13 mouse cellular contexts compared by ENCODE assay signal in genomic region chr11:120488516-120488915, GRCm38 (mm10). TPM values are rescaled to one million over a fixed set of nuclear protein-coding genes. Genes with fewer than 3 reads are reported as not detected.
DNase-seq lines count a peak whose midpoint lies in the region; ATAC-seq and TF ChIP-seq lines count a peak whose summit lies in the region.
"Had no signal": no experiment of that assay in that cellular context is flagged by ENCODE, and none has a peak within 500 bp of the region (broad histone marks: within the 10 kb centered on the region; RNA-seq: fewer than 3 reads in every experiment).

No protein-coding gene starts in this region.

- peaks cover 17% of the 10 kb centered on the region for H3K4me1 ChIP-seq in heart, adult 2 months (ENCODE audit: control insufficient read depth, insufficient read depth, low read length)
- H3K4me1 ChIP-seq in heart, embryonic 12.5 days (replicated peaks), result peaks cover 42% of the 10 kb centered on the region

- H3K79me2 ChIP-seq in heart, adult 2 months (replicated peaks; ENCODE audit: control insufficient read depth, insufficient read depth, low read length), result peaks cover 3% of the 10 kb centered on the region

- no peaks in the 10 kb centered on the region for H3K9me3 ChIP-seq in heart, embryonic 12.5 days (replicated peaks)

- no peak for TF ChIP-seq EP300 in heart, adult 2 months (IDR thresholded peaks at IDR 0.05; ENCODE audit: insufficient read depth, low read depth, low read length)

- no peak overlapping the region for H3K9ac ChIP-seq in heart, adult 2 months (ENCODE audit: low read depth, low read length)
- H3K9ac ChIP-seq in heart, embryonic 12.5 days, result no peak overlapping the region

- TF ChIP-seq CTCF in heart, adult 2 months (IDR thresholded peaks at IDR 0.05), result no peak
- peak; percentile 22; the same call in 1 of the 2 replicates for TF ChIP-seq CTCF in layer of hippocampus, adult 2 months (conservative IDR thresholded peaks at IDR 0.05)

- WGBS in heart, adult 2 months, result 66% methylated on average over 4 of the region's 4 CpGs
- WGBS in heart, embryonic 12.5 days, result 69% methylated on average over 4 of the region's 4 CpGs

- H3K36me3 ChIP-seq in heart, adult 2 months (ENCODE audit: control insufficient read depth, insufficient read depth, low read length), result no peaks in the 10 kb centered on the region
- peaks cover 42% of the 10 kb centered on the region for H3K36me3 ChIP-seq in heart, embryonic 12.5 days

- no peaks in the 10 kb centered on the region for H3K27me3 ChIP-seq in heart, adult 2 months (ENCODE audit: control insufficient read depth, insufficient read depth, low read length)
- no peaks in the 10 kb centered on the region for H3K27me3 ChIP-seq in heart, embryonic 12.5 days (replicated peaks)
- H3K27me3 ChIP-seq: CH12.LX had no signal

- TF ChIP-seq POLR2A in heart, adult 2 months (IDR thresholded peaks at IDR 0.05; ENCODE audit: insufficient read depth, low read depth, low read length), result 0 out of 2 replicates have a peak, but pooled peaks have one; percentile 9

- H3K4me3 ChIP-seq in heart, adult 2 months, result no peak overlapping the region
- H3K4me3 ChIP-seq in heart, embryonic 12.5 days, result no peak overlapping the region
- no peak overlapping the region for H3K4me3 ChIP-seq in layer of hippocampus, adult 2 months
- H3K4me3 ChIP-seq: left cerebral cortex, adult 2 months; myocyte had no signal

- no peak overlapping the region for H3K4me2 ChIP-seq in heart, embryonic 12.5 days

- intact Hi-C loops in heart, adult 2 months (cut with DNase I), result loop anchor here (2.0 kb wide), 2 partner anchors 26 to 224 kb away; partner anchors contain the start of genes Cenpx and Lrrc45

- H3K27ac ChIP-seq in heart, adult 2 months, result no peak overlapping the region
- H3K27ac ChIP-seq in heart, embryonic 12.5 days (ENCODE audit: poor library complexity, severe bottlenecking), result no peak overlapping the region
- H3K27ac ChIP-seq in layer of hippocampus, adult 2 months, result no peak overlapping the region
- H3K27ac ChIP-seq: left cerebral cortex, adult 2 months had no signal

- DNase-seq in heart, adult 2 months, result no peak
- no peak for DNase-seq in layer of hippocampus, adult 2 months (ENCODE audit: low spot score in 2 of 2)
- no peak for DNase-seq in layer of hippocampus, postnatal 25 days (ENCODE audit: extremely low spot score in 1 of 2, low spot score in 1 of 2)
- peak; percentile 49 for DNase-seq in 416B (ENCODE audit: low read depth)
- peak; percentile 19 for DNase-seq in induced T-regulatory cell, adult 2 months (ENCODE audit: low read depth)
- no peak for DNase-seq in adrenal gland, adult 8-10 months
- DNase-seq: left cerebral cortex, postnatal 4 days had no signal

- ATAC-seq in heart, embryonic 12.5 days (ENCODE audit: insufficient number of reproducible peaks, low FRiP score), result no peak
- no peak for ATAC-seq in erythroblast, adult 5-6 weeks (replicated peaks; ENCODE audit: low FRiP score, poor library complexity, severe bottlenecking)
- ATAC-seq: hindbrain, embryonic 16.5 days had no signal

RNA-seq across cellular contexts. Expression of gene Slc25a10, which starts 3.1 kb away (rescaled TPM):
- total RNA-seq in heart, adult 2 months (2021), result 10 to 100 TPM; 14.1 to 14.6 TPM
- polyA plus RNA-seq in heart, adult 2 months (2012; rRNA removed), result 32.6 and 40.9 TPM in 2 replicates
- polyA plus RNA-seq in heart, embryonic 12.5 days (2016; fragmentation: Nextera tagmentation; extraction: Ambion mirVana), result 44.2 and 46.2 TPM in 2 replicates
- total RNA-seq in layer of hippocampus, adult 2 months (2021), result 10 to 100 TPM; 19.8 to 22.3 TPM
- 10 to 100 TPM; 18.1 to 22.4 TPM for total RNA-seq in layer of hippocampus, postnatal 25 days (2021)
- total RNA-seq in erythroblast, adult 5-6 weeks (2015; ENCODE audit: low replicate concordance), result 6.9 and 11.1 TPM in 2 replicates
- total RNA-seq in erythroblast, adult 5-6 weeks (2017; ENCODE audit: low replicate concordance), result 4.7 and 6.0 TPM in 2 replicates
- total RNA-seq in adrenal gland, adult 8-10 months (2022), result 100 to 1,000 TPM; 121 to 174 (median 163) TPM

RNA-seq across cellular contexts. Expression of gene Mrpl12, which starts 4.1 kb away (rescaled TPM):
- 100 to 1,000 TPM; 207 to 232 TPM for total RNA-seq in heart, adult 2 months (2021)
- 199 and 200 TPM in 2 replicates for polyA plus RNA-seq in heart, adult 2 months (2012; rRNA removed)
- 208 and 219 TPM in 2 replicates for polyA plus RNA-seq in heart, embryonic 12.5 days (2016; fragmentation: Nextera tagmentation; extraction: Ambion mirVana)
- 10 to 100 TPM; 63.2 to 68.1 TPM for total RNA-seq in layer of hippocampus, adult 2 months (2021)
- total RNA-seq in layer of hippocampus, postnatal 25 days (2021), result 10 to 100 TPM; 60.9 to 72.0 TPM
- 12.1 and 16.1 TPM in 2 replicates for total RNA-seq in erythroblast, adult 5-6 weeks (2015; ENCODE audit: low replicate concordance)
- 12.1 and 15.6 TPM in 2 replicates for total RNA-seq in erythroblast, adult 5-6 weeks (2017; ENCODE audit: low replicate concordance)
- total RNA-seq in adrenal gland, adult 8-10 months (2022), result 10 to 100 TPM; 77.6 to 95.8 (median 90.1) TPM

RNA-seq across cellular contexts. Expression of gene Arl16, which starts 21.1 kb away (rescaled TPM):
- 10 to 100 TPM in 1 of 2 experiments, 1 to 10 TPM in 1; 9.1 to 10.8 TPM for total RNA-seq in heart, adult 2 months (2021)
- 13.6 and 17.1 TPM in 2 replicates for polyA plus RNA-seq in heart, adult 2 months (2012; rRNA removed)
- 35.9 and 41.6 TPM in 2 replicates for polyA plus RNA-seq in heart, embryonic 12.5 days (2016; fragmentation: Nextera tagmentation; extraction: Ambion mirVana)
- 10 to 100 TPM; 52.0 to 54.8 TPM for total RNA-seq in layer of hippocampus, adult 2 months (2021)
- total RNA-seq in layer of hippocampus, postnatal 25 days (2021), result 10 to 100 TPM; 50.8 to 53.8 TPM
- total RNA-seq in erythroblast, adult 5-6 weeks (2015; ENCODE audit: low replicate concordance), result 4.2 and 5.9 TPM in 2 replicates
- 3.3 TPM in 1 of 2 replicates, not detected in the other for total RNA-seq in erythroblast, adult 5-6 weeks (2017; ENCODE audit: low replicate concordance)
- 10 to 100 TPM; 22.8 to 38.7 (median 29.5) TPM for total RNA-seq in adrenal gland, adult 8-10 months (2022)

RNA-seq across cellular contexts. Expression of gene Ccdc137, which starts 30.6 kb away (rescaled TPM):
- 1 to 10 TPM; 5.8 to 6.0 TPM for total RNA-seq in heart, adult 2 months (2021)
- 6.7 and 11.7 TPM in 2 replicates for polyA plus RNA-seq in heart, adult 2 months (2012; rRNA removed)
- polyA plus RNA-seq in heart, embryonic 12.5 days (2016; fragmentation: Nextera tagmentation; extraction: Ambion mirVana), result 24.1 and 24.7 TPM in 2 replicates
- 10 to 100 TPM; 20.0 to 32.3 TPM for total RNA-seq in layer of hippocampus, adult 2 months (2021)
- 10 to 100 TPM; 23.6 to 26.8 TPM for total RNA-seq in layer of hippocampus, postnatal 25 days (2021)
- total RNA-seq in erythroblast, adult 5-6 weeks (2015; ENCODE audit: low replicate concordance), result 1.5 and 2.1 TPM in 2 replicates
- 1.5 and 16.8 TPM in 2 replicates for total RNA-seq in erythroblast, adult 5-6 weeks (2017; ENCODE audit: low replicate concordance)
- total RNA-seq in adrenal gland, adult 8-10 months (2022), result 10 to 100 TPM; 24.2 to 33.4 (median 29.4) TPM

RNA-seq across cellular contexts. Expression of gene Oxld1, which starts 30.6 kb away (rescaled TPM):
- 10 to 100 TPM; 57.4 to 61.6 TPM for total RNA-seq in heart, adult 2 months (2021)
- polyA plus RNA-seq in heart, adult 2 months (2012; rRNA removed), result 52.0 and 59.4 TPM in 2 replicates
- 14.9 and 15.2 TPM in 2 replicates for polyA plus RNA-seq in heart, embryonic 12.5 days (2016; fragmentation: Nextera tagmentation; extraction: Ambion mirVana)
- total RNA-seq in layer of hippocampus, adult 2 months (2021), result 10 to 100 TPM; 17.7 to 19.0 TPM
- 10 to 100 TPM; 15.5 to 16.2 TPM for total RNA-seq in layer of hippocampus, postnatal 25 days (2021)
- total RNA-seq in erythroblast, adult 5-6 weeks (2015; ENCODE audit: low replicate concordance), result 7.3 TPM in 1 of 2 replicates, not detected in the other
- 6.1 and 6.9 TPM in 2 replicates for total RNA-seq in erythroblast, adult 5-6 weeks (2017; ENCODE audit: low replicate concordance)
- 10 to 100 TPM; 25.6 to 34.1 (median 32.2) TPM for total RNA-seq in adrenal gland, adult 8-10 months (2022)

Comparison
In these comparisons a context has a peak if more than half of its experiments do, and no peak if none do; other contexts are left out.
1. DNase-seq: peak in 416B (single experiment) and induced T-regulatory cell, adult 2 months (single experiment); none in heart, adult 2 months (0 of 2), layer of hippocampus, adult 2 months (0 of 2), layer of hippocampus, postnatal 25 days (0 of 2) and adrenal gland, adult 8-10 months (single experiment).
2. RNA of gene Slc25a10, which starts 3.1 kb away (total RNA-seq): 121 to 174 TPM in adrenal gland, adult 8-10 months; 18.1 to 22.4 TPM in layer of hippocampus, postnatal 25 days, 19.8 to 22.3 TPM in layer of hippocampus, adult 2 months, 14.1 to 14.6 TPM in heart, adult 2 months and 4.7 to 11.1 TPM in erythroblast, adult 5-6 weeks; every median in the first group is over 4 times any median in the second.